Mouse (Mus musculus) cortical plate, adult 2 months (tissue): Measurements from ENCODE around the gene Aff2.

ENCODE experiments used
- CTCF ChIP-seq: fragments of 200-500 bp; IDR thresholded peaks from 2 replicates; pipeline ENCODE4 v1.5.1; 2011; ENCODE audit warnings: mild to moderate bottlenecking, control low read depth, low read length; ENCODE audit not compliant: insufficient read depth; ENCODE audit errors: extremely low read depth
- POLR2A ChIP-seq: fragments of 200-500 bp; IDR thresholded peaks from 2 replicates; pipeline ENCODE4 v1.6.1; 2011; ENCODE audit warnings: mild to moderate bottlenecking, low read length, control low read depth; ENCODE audit not compliant: insufficient read depth; ENCODE audit errors: extremely low read depth

GRCm38 (mm10) chrX:69502061-69502460, 142.0 kb downstream of the Aff2 start:
- TF ChIP-seq CTCF (no peak), POLR2A (no peak)
